Mouse (Mus musculus) bone marrow, adult 2 months (tissue): ENCODE results near the gene Slfn2. TPM values are rescaled to one million over a fixed set of nuclear protein-coding genes. Genes with fewer than 3 reads are reported as not detected.

Experiments
- H3K27ac ChIP-seq: fragments of 200-500 bp; 2 replicates; pipeline ENCODE4 v1.5.1; 2012; ENCODE audit warnings: low read depth, mild to moderate bottlenecking, control low read depth, inconsistent platforms, low read length; ENCODE audit not compliant: control insufficient read depth, poor library complexity, insufficient read depth
- H3K4me1 ChIP-seq: fragments of 200-500 bp; 2 replicates; pipeline ENCODE4 v1.6.1; 2011; ENCODE audit warnings: low read length; ENCODE audit not compliant: control insufficient read depth, insufficient read depth
- H3K4me3 ChIP-seq: fragments of 200-500 bp; replicated peaks from 2 replicates; pipeline ENCODE3; 2011; ENCODE audit warnings: mild to moderate bottlenecking, low read depth, low read length, control low read depth; ENCODE audit not compliant: control insufficient read depth
- CTCF ChIP-seq: fragments of 200-500 bp; IDR thresholded peaks from 2 replicates; pipeline ENCODE4 v1.5.1; 2011; ENCODE audit warnings: low read length, control low read depth; ENCODE audit not compliant: control insufficient read depth, insufficient read depth
- POLR2A ChIP-seq: fragments of 200-500 bp; IDR thresholded peaks from 2 replicates; pipeline ENCODE4 v1.6.1; 2011; ENCODE audit warnings: low read depth, mild to moderate bottlenecking, control low read depth, low read length, borderline replicate concordance; ENCODE audit not compliant: control insufficient read depth
- WGBS: fragments of 180-500 bp; shearing (Covaris S2); methylation state at CpG from one replicate; pipeline ENCODE4 v1.1.7; 2018; 5-methylcytosine and 5-hydroxymethylcytosine counted together
- polyA plus RNA-seq: library from polyadenylated mRNA; stranded (reverse); fragments of >200 nt; gene quantifications from 2 replicates; pipeline ENCODE4 v1.2.4, GENCODE M21; 2011; ENCODE audit warnings: low replicate concordance; ENCODE audit not compliant: missing spikeins, insufficient read depth, insufficient read length

The Slfn2 gene
- polyA plus RNA-seq, 1 experiment, result 262 TPM

- no peak overlapping the region for H3K4me3 ChIP-seq
- H3K27ac ChIP-seq, result peak overlapping the region; percentile 60; the same call in 1 of the 2 replicates
- H3K4me1 ChIP-seq, result peaks cover 9% of the 10 kb centered on the region
- 26% methylated on average over 9 of the region's 9 CpGs for WGBS
- TF ChIP-seq POLR2A (no peak), CTCF (no peak)
Measured at GRCm38 (mm10) chr11:83079487-83080199, 14.7 kb downstream of the Slfn2 start.

GRCm38 (mm10) chr11:83082741-83083473, 18.0 kb downstream of the Slfn2 start:
- WGBS, result 43% methylated on average over 7 of the region's 7 CpGs
- peak overlapping the region; percentile 83 for H3K27ac ChIP-seq
- TF ChIP-seq POLR2A, result no peak
- TF ChIP-seq CTCF, result no peak
- H3K4me3 ChIP-seq, result no peak overlapping the region
- H3K4me1 ChIP-seq, result peaks cover 9% of the 10 kb centered on the region

- no peak for TF ChIP-seq CTCF
- TF ChIP-seq POLR2A, result no peak
Measured at GRCm38 (mm10) chr11:83084161-83084560, 19.2 kb downstream of the Slfn2 start.

GRCm38 (mm10) chr11:83084761-83085160, 19.8 kb downstream of the Slfn2 start:
- no peak overlapping the region for H3K4me3 ChIP-seq
- WGBS, result 82% methylated on average over 10 of the region's 10 CpGs
- peaks cover 3% of the 10 kb centered on the region for H3K4me1 ChIP-seq
- no peak overlapping the region for H3K27ac ChIP-seq
- TF ChIP-seq CTCF (no peak), POLR2A (no peak)

More at GRCm38 (mm10) chr11:83084161-83084560, 19.2 kb downstream of the Slfn2 start:
- Histone ChIP-seq H3K27ac (peak overlapping the region; percentile 83), H3K4me1 (peaks cover 3% of the 10 kb centered on the region), H3K4me3 (no peak overlapping the region)
- 83% methylated on average over 2 of the region's 2 CpGs for WGBS

- Histone ChIP-seq H3K4me1 (peaks cover 4% of the 10 kb centered on the region), H3K4me3 (no peak overlapping the region), H3K27ac (no peak overlapping the region)
- WGBS, result 2% methylated on average over 2 of the region's 2 CpGs
- TF ChIP-seq POLR2A, result no peak
- TF ChIP-seq CTCF, result no peak
Measured at GRCm38 (mm10) chr11:83115138-83115537, 50.2 kb downstream of the Slfn2 start.

- Histone ChIP-seq H3K4me1 (peaks cover 4% of the 10 kb centered on the region), H3K4me3 (peak within 1 kb of the TSS; percentile 60), H3K27ac (peak within 1 kb of the TSS; percentile 85)
- no peak for TF ChIP-seq CTCF
- TF ChIP-seq POLR2A, result no peak
- 54% methylated on average over 13 of the region's 13 CpGs for WGBS
Measured at GRCm38 (mm10) chr11:83116597-83117227, 51.8 kb downstream of the Slfn2 start, which contains the start of gene Slfn1. Gene Slfn1, plus strand, starts transcription at chr11:83116849.

GRCm38 (mm10) chr11:83118056-83118455, 53.1 kb downstream of the Slfn2 start:
- WGBS, result 41% methylated on average over 3 of the region's 3 CpGs
- TF ChIP-seq POLR2A (no peak), CTCF (no peak)
- Histone ChIP-seq H3K4me3 (peak overlapping the region; percentile 89), H3K27ac (peak overlapping the region; percentile 76; the same call in 1 of the 2 replicates), H3K4me1 (peaks cover 4% of the 10 kb centered on the region)

Other genes with a start within 250 kb of the Slfn2 start
- gene Rffl, start 193.9 kb upstream of the Slfn2 start, polyA plus RNA-seq, result 21.5 and 23.8 TPM in 2 replicates
- gene Rad51d, start 174.5 kb upstream of the Slfn2 start, polyA plus RNA-seq, result 4.4 and 9.8 TPM in 2 replicates
- not detected in 2 replicates for gene Fndc8, start 173.0 kb upstream of the Slfn2 start, polyA plus RNA-seq
- 24.9 and 33.6 TPM in 2 replicates for gene Nle1, start 156.7 kb upstream of the Slfn2 start, polyA plus RNA-seq
- gene Unc45b, start 154.6 kb upstream of the Slfn2 start, polyA plus RNA-seq, result 2.4 and 2.5 TPM in 2 replicates
- 13.2 and 17.1 TPM in 2 replicates for gene Slfn5, start 113.8 kb upstream of the Slfn2 start, polyA plus RNA-seq
- gene Slfn9, start 73.3 kb upstream of the Slfn2 start, polyA plus RNA-seq, result 3.2 and 3.7 TPM in 2 replicates
- 6.5 and 13.7 TPM in 2 replicates for gene Slfn8, start 44.3 kb upstream of the Slfn2 start, polyA plus RNA-seq
- 12.4 and 57.6 TPM in 2 replicates for gene Slfn1, start 51.7 kb downstream of the Slfn2 start, polyA plus RNA-seq
- 20.7 and 100.0 TPM in 2 replicates for gene Slfn4, start 110.1 kb downstream of the Slfn2 start, polyA plus RNA-seq
- 4.0 and 6.4 TPM in 2 replicates for gene Slfn3, start 126.2 kb downstream of the Slfn2 start, polyA plus RNA-seq
- 24.0 and 30.8 TPM in 2 replicates for gene Slfn14, start 221.6 kb downstream of the Slfn2 start, polyA plus RNA-seq
- gene Ap2b1, start 233.9 kb downstream of the Slfn2 start, polyA plus RNA-seq, result 43.7 and 59.2 TPM in 2 replicates
- 1.6 and 7.3 TPM in 2 replicates for gene Pex12, start 237.5 kb downstream of the Slfn2 start, polyA plus RNA-seq